Mouse (Mus musculus) limb, embryonic 11.5 days (tissue): ENCODE results near the gene 0610010F05Rik. TPM values are rescaled to one million over a fixed set of nuclear protein-coding genes. Genes with fewer than 3 reads are reported as not detected.
A peak's percentile ranks its signal among the peaks of the same experiment; 100 is the strongest.

ENCODE experiments used
- ATAC-seq: fragments of 200-750 bp; cut with Nextera tagmentation; 2 replicates; pipeline ENCODE4 v1.8.0; 2017; ENCODE audit warnings: low read depth; ENCODE audit not compliant: insufficient number of reproducible peaks, low FRiP score, low TSS enrichment
- DNase-seq: peaks from one replicate; pipeline ENCODE4 v3.0.0-alpha.2; 2015; ENCODE audit warnings: low spot score
- H3K27ac ChIP-seq: fragments of 300-500 bp; sonication (generic); replicated peaks from 2 replicates; pipeline ENCODE4 v1.5.1; 2014; ENCODE audit warnings: low read depth, mild to moderate bottlenecking, low read length
- H3K27me3 ChIP-seq: fragments of 300-500 bp; sonication (generic); 2 replicates; pipeline ENCODE4 v1.6.1; 2014; ENCODE audit warnings: mild to moderate bottlenecking, low read length, mixed read lengths; ENCODE audit not compliant: control insufficient read depth, insufficient read depth
- H3K36me3 ChIP-seq: fragments of 300-500 bp; sonication (generic); 2 replicates; pipeline ENCODE4 v1.6.1; 2014; ENCODE audit warnings: mild to moderate bottlenecking, low read length, moderate library complexity, mixed read lengths; ENCODE audit not compliant: control insufficient read depth, insufficient read depth
- H3K4me1 ChIP-seq: fragments of 300-500 bp; sonication (generic); 2 replicates; pipeline ENCODE4 v1.6.1; 2014; ENCODE audit warnings: low read length, mixed read lengths; ENCODE audit not compliant: control insufficient read depth, insufficient read depth
- H3K4me2 ChIP-seq: fragments of 300-500 bp; sonication (generic); 2 replicates; pipeline ENCODE4 v1.6.1; 2014; ENCODE audit warnings: low read depth, mild to moderate bottlenecking, moderate library complexity; ENCODE audit not compliant: severe bottlenecking
- H3K4me3 ChIP-seq: fragments of 300-500 bp; sonication (generic); 2 replicates; pipeline ENCODE4 v1.5.1; 2014; ENCODE audit warnings: low read depth, low read length
- H3K9ac ChIP-seq: fragments of 300-500 bp; sonication (generic); 2 replicates; pipeline ENCODE4 v1.6.1; 2014; ENCODE audit warnings: mild to moderate bottlenecking, low read length
- H3K9me3 ChIP-seq: fragments of 300-500 bp; sonication (generic); 2 replicates; pipeline ENCODE4 v1.6.1; 2016; ENCODE audit warnings: low read length; ENCODE audit not compliant: control insufficient read depth
- WGBS: fragments of 180-500 bp; shearing (Covaris S2); extraction: QIAGEN DNeasy Blood & Tissue Kit; methylation state at CpG from one replicate; pipeline ENCODE4 v1.1.7; 2014; 5-methylcytosine and 5-hydroxymethylcytosine counted together
- polyA plus RNA-seq: library from polyadenylated mRNA; unstranded; fragments of >200 nt; fragmentation: Nextera tagmentation; extraction: Ambion mirVana; gene quantifications from 2 replicates; pipeline ENCODE4 v1.2.1, GENCODE M21; 2014

Gene 0610010F05Rik
- polyA plus RNA-seq, 1 experiment from 2014 or later, result 31.1 TPM

DNA sequence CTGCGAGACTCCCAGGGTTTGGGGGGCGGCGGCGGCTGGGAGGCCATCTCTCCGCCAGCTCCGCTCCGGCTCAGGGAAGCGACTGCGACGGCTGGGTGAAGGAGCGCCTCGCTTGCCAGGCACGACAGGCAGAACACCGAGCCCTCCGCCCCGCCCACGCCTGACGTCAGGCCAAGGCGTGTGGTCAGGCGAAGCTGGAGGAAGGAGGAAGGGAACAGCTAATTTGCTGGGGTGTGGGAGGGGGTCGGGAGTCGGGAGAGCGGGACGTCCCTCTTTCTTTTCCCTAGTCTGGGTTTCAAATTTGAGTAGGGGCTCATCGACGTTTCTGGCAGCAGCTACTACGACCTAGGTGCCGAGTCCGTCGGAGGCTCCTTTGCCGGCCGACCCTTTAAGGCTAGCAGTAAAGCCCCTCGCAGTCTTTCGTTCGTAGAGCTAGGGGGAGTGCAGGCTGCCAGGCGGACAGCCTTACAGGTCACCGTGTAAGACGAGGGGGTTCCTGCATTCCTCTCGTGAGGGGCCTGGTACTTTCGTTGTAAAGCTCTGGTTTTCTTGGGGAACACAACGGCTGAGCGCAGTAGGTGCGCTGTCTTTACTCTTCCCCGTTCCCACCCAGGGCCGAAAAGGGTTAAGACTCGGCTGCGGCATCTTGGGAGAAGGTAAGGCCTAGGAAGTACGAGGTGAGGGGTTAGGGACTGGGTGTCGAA is 32.5 kb upstream of the 0610010F05Rik start, which contains the start of gene Pex13:
Gene Pex13, minus strand, starts transcription at position 162 of the 704 bp plus-strand sequence.
- Histone ChIP-seq H3K4me2 (peak within 1 kb of the TSS; percentile 62), H3K27ac (peak within 1 kb of the TSS; percentile 90), H3K4me1 (no peaks in the 10 kb centered on the region), H3K9me3 (no peaks in the 10 kb centered on the region), H3K4me3 (peak within 1 kb of the TSS; percentile 94), H3K36me3 (no peaks in the 10 kb centered on the region), H3K27me3 (no peaks in the 10 kb centered on the region), H3K9ac (peak within 1 kb of the TSS; percentile 89)
- under 1% methylated on average over 44 of the region's 49 CpGs for WGBS
- peak; percentile 99 for DNase-seq
- ATAC-seq, result peak; percentile 99

DNA sequence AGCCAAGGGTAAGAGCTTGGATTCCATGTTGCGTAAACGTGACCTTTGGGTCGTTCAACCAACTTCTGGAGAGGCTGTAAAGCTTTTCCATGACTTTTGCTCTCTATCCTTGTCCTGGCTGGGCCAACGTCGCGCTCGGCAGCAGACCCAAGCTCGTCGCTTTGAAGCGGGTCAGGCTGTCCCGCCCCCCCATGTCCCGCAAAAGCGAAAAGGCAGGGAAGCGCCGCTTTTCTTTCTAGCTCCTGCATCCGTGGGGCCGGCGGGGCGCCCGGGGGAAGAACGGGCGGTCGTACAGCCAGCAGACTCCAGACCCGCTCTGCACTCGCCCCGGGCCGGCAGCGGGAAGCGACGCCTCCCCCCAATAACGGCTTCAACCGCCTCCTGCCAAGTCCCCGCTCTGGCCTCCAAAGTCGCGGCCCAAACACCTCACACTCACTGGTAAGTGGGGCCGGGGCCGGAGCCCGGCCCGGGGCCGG is 31.9 kb upstream of the 0610010F05Rik start, which contains the start of gene Pus10:
Gene Pus10, plus strand, starts transcription at position 364 of the 476 bp plus-strand sequence.
- Histone ChIP-seq H3K9ac (peak within 1 kb of the TSS; percentile 89), H3K27me3 (no peaks in the 10 kb centered on the region), H3K36me3 (no peaks in the 10 kb centered on the region), H3K27ac (peak within 1 kb of the TSS; percentile 90), H3K4me2 (peak within 1 kb of the TSS; percentile 62), H3K9me3 (no peaks in the 10 kb centered on the region), H3K4me3 (peak within 1 kb of the TSS; percentile 94), H3K4me1 (no peaks in the 10 kb centered on the region)
- WGBS, result under 1% methylated on average over 40 of the region's 40 CpGs
- DNase-seq (no peak), ATAC-seq (peak; percentile 71)

DNA sequence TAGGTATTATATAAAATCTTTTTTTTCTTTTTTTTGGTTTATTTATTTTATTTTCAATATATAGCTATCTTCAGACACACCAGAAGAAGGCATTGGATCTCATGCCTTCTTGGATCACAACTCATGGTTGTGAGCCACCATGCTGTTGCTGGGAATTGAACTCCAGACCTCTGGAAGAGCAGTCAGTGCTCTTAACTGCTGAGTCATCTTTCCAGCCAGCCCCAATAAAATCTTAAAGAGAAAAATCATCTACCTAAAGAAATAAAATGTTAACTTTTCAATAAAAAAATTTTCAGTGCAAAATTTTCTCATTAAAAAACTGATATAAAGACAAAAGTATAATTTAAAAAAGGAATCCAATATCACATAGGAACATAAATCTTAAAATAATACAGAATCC is 30.8 kb upstream of the 0610010F05Rik start:
- no peak overlapping the region for H3K27ac ChIP-seq
- no peaks in the 10 kb centered on the region for H3K36me3 ChIP-seq
- H3K4me2 ChIP-seq, result no peak overlapping the region
- ATAC-seq (no peak), DNase-seq (no peak)
- H3K9me3 ChIP-seq, result no peaks in the 10 kb centered on the region
- no peaks in the 10 kb centered on the region for H3K27me3 ChIP-seq
- no peak overlapping the region for H3K9ac ChIP-seq
- H3K4me3 ChIP-seq, result no peak overlapping the region
- H3K4me1 ChIP-seq, result no peaks in the 10 kb centered on the region

DNA sequence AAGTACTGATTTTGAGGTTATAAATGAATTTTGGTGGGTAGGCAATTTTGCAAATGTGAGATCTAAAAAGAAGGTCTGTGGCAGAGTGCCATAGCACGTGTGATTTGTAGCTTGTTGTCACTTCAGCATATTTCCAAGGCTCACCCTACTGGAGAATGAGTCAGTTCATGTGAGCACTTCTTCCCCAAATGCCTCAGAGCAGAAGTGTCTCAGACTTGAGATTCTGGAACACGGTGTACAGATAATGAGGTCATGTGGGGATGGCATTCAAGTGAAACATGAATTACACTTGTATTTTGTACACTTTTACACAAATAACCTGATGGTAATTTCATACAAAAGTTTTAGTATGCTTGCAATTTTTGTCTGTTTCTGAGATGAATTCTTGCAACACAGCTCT is 24.4 kb upstream of the 0610010F05Rik start:
- H3K4me3 ChIP-seq, result no peak overlapping the region
- H3K9ac ChIP-seq, result no peak overlapping the region
- H3K4me2 ChIP-seq, result no peak overlapping the region
- ATAC-seq (no peak), DNase-seq (no peak)
- no peaks in the 10 kb centered on the region for H3K9me3 ChIP-seq
- no peak overlapping the region for H3K27ac ChIP-seq
- H3K27me3 ChIP-seq, result no peaks in the 10 kb centered on the region
- H3K36me3 ChIP-seq, result no peaks in the 10 kb centered on the region
- WGBS, result 89% methylated on average over 2 of the region's 2 CpGs
- no peaks in the 10 kb centered on the region for H3K4me1 ChIP-seq

DNA sequence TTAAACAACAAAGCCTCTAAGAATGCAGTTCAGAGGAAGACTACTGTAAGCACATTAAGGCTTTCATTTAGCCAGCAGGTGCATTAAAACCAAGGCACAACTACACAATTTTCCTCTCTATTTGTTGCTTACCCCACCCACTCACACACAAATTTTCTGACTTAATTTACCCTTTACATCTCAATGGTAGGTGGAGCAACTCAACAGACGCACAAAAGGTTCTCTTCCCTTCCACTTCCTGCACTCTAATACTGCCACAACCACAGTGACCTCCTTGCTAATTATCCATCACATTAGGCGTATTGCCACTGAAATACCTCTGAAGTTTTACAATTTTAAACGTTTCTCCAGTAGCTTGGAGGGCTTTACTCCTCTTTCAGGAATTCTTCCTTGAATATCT is 20.2 kb upstream of the 0610010F05Rik start:
- Histone ChIP-seq H3K9me3 (no peaks in the 10 kb centered on the region), H3K4me3 (no peak overlapping the region), H3K4me2 (no peak overlapping the region), H3K4me1 (no peaks in the 10 kb centered on the region), H3K9ac (no peak overlapping the region), H3K36me3 (no peaks in the 10 kb centered on the region; the same call in 1 of the 2 replicates), H3K27ac (no peak overlapping the region), H3K27me3 (no peaks in the 10 kb centered on the region)
- 67% methylated on average over 3 of the region's 3 CpGs for WGBS
- DNase-seq, result no peak
- no peak for ATAC-seq

DNA sequence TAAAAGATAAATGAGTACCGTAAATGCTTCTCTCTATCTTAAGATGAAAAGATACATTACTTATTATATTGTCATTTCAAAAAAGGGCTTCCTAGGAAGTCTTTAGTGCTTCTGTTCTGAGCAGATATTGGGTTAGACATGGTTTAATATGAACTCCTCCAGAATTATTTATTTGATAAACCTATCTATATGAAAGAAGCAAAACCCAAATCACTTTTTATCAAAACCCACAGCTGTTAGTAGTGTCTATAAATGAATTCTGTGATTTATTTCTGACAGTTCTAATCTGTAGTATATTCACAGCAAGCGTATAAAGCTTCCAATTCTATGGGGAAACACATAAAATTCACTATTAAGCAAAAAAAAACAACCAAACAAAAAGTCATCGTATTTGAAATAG is 14.4 kb upstream of the 0610010F05Rik start:
- Histone ChIP-seq H3K9me3 (no peaks in the 10 kb centered on the region), H3K36me3 (no peaks in the 10 kb centered on the region; the same call in 1 of the 2 replicates), H3K9ac (no peak overlapping the region), H3K4me2 (no peak overlapping the region), H3K4me1 (no peaks in the 10 kb centered on the region), H3K27me3 (no peaks in the 10 kb centered on the region), H3K27ac (no peak overlapping the region), H3K4me3 (no peak overlapping the region)
- 97% methylated on average over 3 of the region's 3 CpGs for WGBS
- ATAC-seq (no peak), DNase-seq (no peak)

DNA sequence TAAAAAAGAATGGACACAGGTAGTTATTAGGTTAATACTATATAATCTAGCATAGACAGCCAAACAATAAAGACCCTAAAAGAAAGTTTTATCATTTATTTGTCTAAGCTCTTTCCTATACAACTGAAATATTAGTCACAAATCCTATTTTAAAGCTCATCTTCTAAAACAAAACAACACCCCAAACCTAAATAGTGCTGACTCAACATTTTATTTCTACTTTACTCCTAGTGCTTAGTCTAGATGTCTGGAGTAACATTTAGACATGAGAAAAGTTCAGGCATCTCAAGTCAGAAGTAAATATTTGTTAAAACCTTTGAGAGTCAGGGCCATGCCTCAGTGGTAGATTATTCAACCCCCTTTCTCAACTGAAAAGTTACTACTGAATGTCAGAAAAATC is 14.0 kb upstream of the 0610010F05Rik start:
- DNase-seq, result no peak
- no peaks in the 10 kb centered on the region; the same call in 1 of the 2 replicates for H3K36me3 ChIP-seq
- H3K9me3 ChIP-seq, result no peaks in the 10 kb centered on the region
- no peak overlapping the region for H3K9ac ChIP-seq
- H3K4me1 ChIP-seq, result no peaks in the 10 kb centered on the region
- no peak overlapping the region for H3K27ac ChIP-seq
- H3K4me2 ChIP-seq, result no peak overlapping the region
- H3K27me3 ChIP-seq, result no peaks in the 10 kb centered on the region
- no peak overlapping the region for H3K4me3 ChIP-seq
- ATAC-seq, result no peak

DNA sequence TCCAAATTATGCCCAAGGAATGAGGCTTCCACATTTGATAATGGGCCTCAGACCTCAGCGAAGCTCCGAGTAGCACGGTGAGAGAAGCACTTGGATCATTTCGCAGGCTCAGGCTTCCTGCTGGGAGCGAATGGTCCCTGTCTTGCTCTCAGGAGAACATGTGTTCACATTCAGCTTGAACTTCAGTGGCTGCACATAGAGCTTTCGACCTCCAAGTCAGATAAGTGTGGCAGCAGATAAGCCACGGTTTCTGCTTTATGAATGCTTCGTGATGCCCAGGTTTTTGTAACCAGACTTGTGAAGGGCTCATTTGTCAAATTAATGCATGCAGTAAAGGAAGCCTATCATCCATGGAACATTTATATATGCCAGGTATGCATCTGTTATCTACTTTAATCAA is 1.1 kb upstream of the 0610010F05Rik start:
- H3K27me3 ChIP-seq, result no peaks in the 10 kb centered on the region
- H3K4me3 ChIP-seq, result no peak overlapping the region
- H3K4me2 ChIP-seq, result no peak overlapping the region
- H3K27ac ChIP-seq, result no peak overlapping the region
- no peaks in the 10 kb centered on the region for H3K9me3 ChIP-seq
- WGBS, result 74% methylated on average over 8 of the region's 8 CpGs
- no peak overlapping the region for H3K9ac ChIP-seq
- no peak for ATAC-seq
- no peak for DNase-seq
- H3K4me1 ChIP-seq, result no peaks in the 10 kb centered on the region
- no peaks in the 10 kb centered on the region for H3K36me3 ChIP-seq

DNA sequence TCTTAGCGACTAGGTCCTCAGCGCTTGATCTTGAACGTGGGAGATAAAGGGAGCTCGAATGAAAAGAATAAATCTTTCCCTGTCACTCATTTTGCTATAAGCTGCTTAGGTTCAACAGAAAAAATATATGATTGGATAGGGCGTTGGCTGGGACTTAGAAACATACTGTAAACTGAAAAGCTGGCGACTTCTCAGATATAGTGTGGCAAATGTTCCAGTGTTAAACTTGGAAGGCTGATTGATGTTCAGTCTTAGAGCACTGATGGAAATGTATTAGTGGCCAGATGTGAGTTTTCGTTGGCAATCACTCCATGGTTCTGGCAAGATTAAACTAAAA is 408 bp upstream of the 0610010F05Rik start:
- H3K27ac ChIP-seq, result no peak overlapping the region
- no peaks in the 10 kb centered on the region for H3K36me3 ChIP-seq
- 0 out of 2 replicates have a peak, but pooled peaks have one; percentile 33 for ATAC-seq
- no peak overlapping the region for H3K9ac ChIP-seq
- DNase-seq, result no peak
- H3K4me3 ChIP-seq, result peak overlapping the region; percentile 77
- H3K27me3 ChIP-seq, result no peaks in the 10 kb centered on the region
- no peaks in the 10 kb centered on the region for H3K4me1 ChIP-seq
- H3K9me3 ChIP-seq, result no peaks in the 10 kb centered on the region
- peak overlapping the region; percentile 70 for H3K4me2 ChIP-seq
- WGBS, result 13% methylated on average over 7 of the region's 7 CpGs
